Mouse (Mus musculus): Measurements from ENCODE around the gene Chchd4.

GRCm38 (mm10) chr6:91454546-91454945 lies 18.8 kb downstream of the Chchd4 start:
- TF ChIP-seq CTCF (IDR thresholded peaks at IDR 0.05; ENCODE audit: borderline replicate concordance, extremely low read depth, insufficient read depth, insufficient read length), result no peak
- TF ChIP-seq POLR2A (IDR thresholded peaks at IDR 0.05; ENCODE audit: borderline replicate concordance, extremely low read depth, insufficient read depth, insufficient read length, poor library complexity, severe bottlenecking), result no peak
